Mouse (Mus musculus) Muller cell, postnatal 12 days (primary cell): Measurements from ENCODE around the gene Nek5.
A peak's percentile ranks its signal among the peaks of the same experiment; 100 is the strongest.
"Not testable (repeated sequence)": the region's sequence is repeated elsewhere in the genome, so short reads cannot be mapped to it uniquely, and the experiment has no call there.

ENCODE experiments used
- DNase-seq: peaks from one replicate; pipeline ENCODE4 v3.0.0-alpha.2; 2015; ENCODE audit errors: inconsistent ontology term

Gene Nek5

GRCm38 (mm10) chr8:22124220-22125152 is at the start of gene Nek5:
Nek5 (minus strand) TSS chr8:22125053.
- peak; percentile 64 for DNase-seq

- DNase-seq, result no peak
These were observed 44.3 kb upstream of the Nek5 start for GRCm38 (mm10) chr8:22169167-22169566.

- peak; percentile 97 for DNase-seq
These were observed 41.3 kb upstream of the Nek5 start, which contains the start of gene Nek3 for GRCm38 (mm10) chr8:22166080-22166603. Nek3 (minus strand) TSS chr8:22166435.

- DNase-seq, result no peak
These were observed 40.6 kb upstream of the Nek5 start for GRCm38 (mm10) chr8:22165251-22166079.

- no peak for DNase-seq
These were observed 39.6 kb upstream of the Nek5 start for GRCm38 (mm10) chr8:22164431-22164830.

GRCm38 (mm10) chr8:22162206-22162605 is 37.4 kb upstream of the Nek5 start:
- no peak for DNase-seq

- DNase-seq, result no peak
These were observed 25.5 kb upstream of the Nek5 start for GRCm38 (mm10) chr8:22150345-22150663.

- no peak for DNase-seq
These were observed 24.9 kb upstream of the Nek5 start for GRCm38 (mm10) chr8:22149643-22150344.

- DNase-seq, result no peak
These were observed 23.5 kb upstream of the Nek5 start for GRCm38 (mm10) chr8:22148367-22148740.

- DNase-seq, result no peak
These were observed 23.0 kb upstream of the Nek5 start for GRCm38 (mm10) chr8:22147706-22148366.

- no peak for DNase-seq
These were observed 21.0 kb upstream of the Nek5 start for GRCm38 (mm10) chr8:22145831-22146230.

- peak; percentile 17 for DNase-seq
These were observed 19.1 kb upstream of the Nek5 start for GRCm38 (mm10) chr8:22143764-22144491.

GRCm38 (mm10) chr8:22142592-22142991 is 17.7 kb upstream of the Nek5 start:
- DNase-seq, result no peak

- no peak for DNase-seq
These were observed 17.1 kb upstream of the Nek5 start for GRCm38 (mm10) chr8:22141836-22142385.

GRCm38 (mm10) chr8:22136462-22136861 is 11.6 kb upstream of the Nek5 start:
- not testable (repeated sequence) for DNase-seq

GRCm38 (mm10) chr8:22134750-22135135 is 9.9 kb upstream of the Nek5 start:
- peak; percentile 30 for DNase-seq

- no peak for DNase-seq
These were observed 9.4 kb upstream of the Nek5 start for GRCm38 (mm10) chr8:22134078-22134749.

- no peak for DNase-seq
These were observed 7.2 kb upstream of the Nek5 start for GRCm38 (mm10) chr8:22132062-22132461.

- no peak for DNase-seq
These were observed 17.8 kb downstream of the Nek5 start for GRCm38 (mm10) chr8:22107020-22107419.

GRCm38 (mm10) chr8:22091568-22091967 is 33.3 kb downstream of the Nek5 start:
- DNase-seq, result no peak
